Mouse (Mus musculus): ENCODE data around the gene Antxr1.

The Antxr1 gene

GRCm38 (mm10) chr6:87142239-87142638, 193.4 kb downstream of the Antxr1 start:
- no peak for ATAC-seq (ENCODE audit: low TSS enrichment)

GRCm38 (mm10) chr6:87139796-87140553, 195.6 kb downstream of the Antxr1 start:
- ATAC-seq (ENCODE audit: low TSS enrichment) = no peak

GRCm38 (mm10) chr6:87138479-87138878, 197.1 kb downstream of the Antxr1 start:
- ATAC-seq (ENCODE audit: low TSS enrichment) = no peak

- peak; percentile 91 for ATAC-seq (ENCODE audit: low TSS enrichment)
Observed at GRCm38 (mm10) chr6:87133966-87134546, 201.6 kb downstream of the Antxr1 start.

GRCm38 (mm10) chr6:87133520-87133919, 202.1 kb downstream of the Antxr1 start:
- ATAC-seq (ENCODE audit: low TSS enrichment) = no peak

- ATAC-seq (ENCODE audit: low TSS enrichment) = no peak
Observed at GRCm38 (mm10) chr6:87131078-87131477, 204.5 kb downstream of the Antxr1 start.

GRCm38 (mm10) chr6:87130628-87131027, 205.0 kb downstream of the Antxr1 start:
- no peak for ATAC-seq (ENCODE audit: low TSS enrichment)

- ATAC-seq (ENCODE audit: low TSS enrichment) = 0 out of 2 replicates have a peak, but pooled peaks have one; percentile 25
Observed at GRCm38 (mm10) chr6:87129861-87130260, 205.8 kb downstream of the Antxr1 start.

- no peak for ATAC-seq (ENCODE audit: low TSS enrichment)
Observed at GRCm38 (mm10) chr6:87127049-87127753, 208.4 kb downstream of the Antxr1 start.

GRCm38 (mm10) chr6:87123973-87124372, 211.6 kb downstream of the Antxr1 start:
- no peak for ATAC-seq (ENCODE audit: low TSS enrichment)

- no peak for ATAC-seq (ENCODE audit: low TSS enrichment)
Observed at GRCm38 (mm10) chr6:87123406-87123805, 212.2 kb downstream of the Antxr1 start.

GRCm38 (mm10) chr6:87121961-87122360, 213.7 kb downstream of the Antxr1 start:
- ATAC-seq (ENCODE audit: low TSS enrichment) = no peak

- ATAC-seq (ENCODE audit: low TSS enrichment) = no peak
Observed at GRCm38 (mm10) chr6:87120661-87121060, 215.0 kb downstream of the Antxr1 start.

- no peak for ATAC-seq (ENCODE audit: low TSS enrichment)
Observed at GRCm38 (mm10) chr6:87119975-87120374, 215.6 kb downstream of the Antxr1 start.

- no peak for ATAC-seq (ENCODE audit: low TSS enrichment)
Observed at GRCm38 (mm10) chr6:87119066-87119837, 216.4 kb downstream of the Antxr1 start.

- no peak for ATAC-seq (ENCODE audit: low TSS enrichment)
Observed at GRCm38 (mm10) chr6:87116596-87116995, 219.0 kb downstream of the Antxr1 start.

GRCm38 (mm10) chr6:87115981-87116380, 219.6 kb downstream of the Antxr1 start:
- ATAC-seq (ENCODE audit: low TSS enrichment) = no peak

GRCm38 (mm10) chr6:87112125-87112524, 223.5 kb downstream of the Antxr1 start:
- no peak for ATAC-seq (ENCODE audit: low TSS enrichment)

- no peak for ATAC-seq (ENCODE audit: low TSS enrichment)
Observed at GRCm38 (mm10) chr6:87111493-87111892, 224.1 kb downstream of the Antxr1 start.

GRCm38 (mm10) chr6:87104123-87104796, 231.4 kb downstream of the Antxr1 start, which contains the start of gene D6Ertd527e:
Gene D6Ertd527e, plus strand, starts transcription at chr6:87104746.
- ATAC-seq (ENCODE audit: low TSS enrichment) = no peak

- ATAC-seq (ENCODE audit: low TSS enrichment) = no peak
Observed at GRCm38 (mm10) chr6:87103314-87103713, 232.3 kb downstream of the Antxr1 start.

Measured in frontal cortex, adult (tissue).